Mouse (Mus musculus): ENCODE measurements around the gene Mgll. TPM values are rescaled to one million over a fixed set of nuclear protein-coding genes. Genes with fewer than 3 reads are reported as not detected.

Mgll gene
- 88.3 and 94.2 TPM in 2 replicates for polyA plus RNA-seq (2014; fragmentation: Nextera tagmentation; extraction: Ambion mirVana)

- no peaks in the 10 kb centered on the region for H3K27me3 ChIP-seq (replicated peaks; ENCODE audit: control insufficient read depth, insufficient read depth, low read length)
- ATAC-seq (replicated peaks; ENCODE audit: low FRiP score, low TSS enrichment, low read depth) (peak; percentile 81), DNase-seq (ENCODE audit: low spot score) (peak; percentile 79)
- H3K4me1 ChIP-seq (replicated peaks; ENCODE audit: control insufficient read depth, insufficient read depth, low read length) = peaks cover 14% of the 10 kb centered on the region
- peak within 1 kb of the TSS; percentile 96 for H3K4me2 ChIP-seq (ENCODE audit: low read length)
- 0 out of 2 replicates have a peak, but pooled peaks cover 4% of the 10 kb centered on the region for H3K36me3 ChIP-seq (ENCODE audit: control insufficient read depth, insufficient read depth, low read length)
- H3K4me3 ChIP-seq (ENCODE audit: low read depth, low read length) = peak within 1 kb of the TSS; percentile 69
- no peaks in the 10 kb centered on the region for H3K9me3 ChIP-seq (ENCODE audit: control insufficient read depth, low read length)
- peak within 1 kb of the TSS; percentile 73 for H3K9ac ChIP-seq (ENCODE audit: low read length)
- under 1% methylated on average over 95 of the region's 105 CpGs for WGBS
- peak within 1 kb of the TSS; percentile 71 for H3K27ac ChIP-seq (ENCODE audit: low read depth)
Measured at GRCm38 (mm10) chr6:88724313-88725195, at the start of gene Mgll. TSS of gene Mgll (plus strand) at chr6:88724412.

- H3K9me3 ChIP-seq (ENCODE audit: control insufficient read depth, low read length) = no peaks in the 10 kb centered on the region
- no peak overlapping the region for H3K4me2 ChIP-seq (ENCODE audit: low read length)
- H3K27ac ChIP-seq (ENCODE audit: low read depth) = no peak overlapping the region
- DNase-seq (ENCODE audit: low spot score) (no peak), ATAC-seq (replicated peaks; ENCODE audit: low FRiP score, low TSS enrichment, low read depth) (no peak)
- no peak overlapping the region for H3K9ac ChIP-seq (ENCODE audit: low read length)
- H3K4me3 ChIP-seq (ENCODE audit: low read depth, low read length) = no peak overlapping the region
- no peaks in the 10 kb centered on the region for H3K27me3 ChIP-seq (replicated peaks; ENCODE audit: control insufficient read depth, insufficient read depth, low read length)
- no peaks in the 10 kb centered on the region for H3K36me3 ChIP-seq (ENCODE audit: control insufficient read depth, insufficient read depth, low read length)
- 68% methylated on average over 2 of the region's 2 CpGs for WGBS
- no peaks in the 10 kb centered on the region for H3K4me1 ChIP-seq (replicated peaks; ENCODE audit: control insufficient read depth, insufficient read depth, low read length)
Measured at GRCm38 (mm10) chr6:88675815-88676214, 48.4 kb upstream of the Mgll start.

GRCm38 (mm10) chr6:88676753-88677736, 47.2 kb upstream of the Mgll start:
- Histone ChIP-seq H3K9me3 (ENCODE audit: control insufficient read depth, low read length) (no peaks in the 10 kb centered on the region), H3K36me3 (ENCODE audit: control insufficient read depth, insufficient read depth, low read length) (no peaks in the 10 kb centered on the region), H3K27ac (ENCODE audit: low read depth) (no peak overlapping the region), H3K9ac (ENCODE audit: low read length) (no peak overlapping the region), H3K4me1 (replicated peaks; ENCODE audit: control insufficient read depth, insufficient read depth, low read length) (no peaks in the 10 kb centered on the region), H3K4me3 (ENCODE audit: low read depth, low read length) (no peak overlapping the region), H3K4me2 (ENCODE audit: low read length) (no peak overlapping the region), H3K27me3 (replicated peaks; ENCODE audit: control insufficient read depth, insufficient read depth, low read length) (no peaks in the 10 kb centered on the region)
- 89% methylated on average over 6 of the region's 6 CpGs for whole genome bisulfite sequencing
- DNase-seq (ENCODE audit: low spot score) (no peak), ATAC-seq (replicated peaks; ENCODE audit: low FRiP score, low TSS enrichment, low read depth) (no peak)

GRCm38 (mm10) chr6:88677738-88678137, 46.5 kb upstream of the Mgll start:
- 73% methylated on average over 2 of the region's 2 CpGs for WGBS
- DNase-seq (ENCODE audit: low spot score) = no peak

GRCm38 (mm10) chr6:88681026-88681425, 43.2 kb upstream of the Mgll start:
- no peaks in the 10 kb centered on the region for H3K9me3 ChIP-seq (ENCODE audit: control insufficient read depth, low read length)
- H3K4me3 ChIP-seq (ENCODE audit: low read depth, low read length) = no peak overlapping the region
- WGBS = 87% methylated on average over 3 of the region's 3 CpGs
- no peak overlapping the region for H3K27ac ChIP-seq (ENCODE audit: low read depth)
- ATAC-seq (replicated peaks; ENCODE audit: low FRiP score, low TSS enrichment, low read depth) = no peak
- peaks cover 8% of the 10 kb centered on the region; the same call in 1 of the 2 replicates for H3K4me1 ChIP-seq (replicated peaks; ENCODE audit: control insufficient read depth, insufficient read depth, low read length)
- DNase-seq (ENCODE audit: low spot score) = no peak
- no peaks in the 10 kb centered on the region for H3K36me3 ChIP-seq (ENCODE audit: control insufficient read depth, insufficient read depth, low read length)
- H3K4me2 ChIP-seq (ENCODE audit: low read length) = no peak overlapping the region
- H3K9ac ChIP-seq (ENCODE audit: low read length) = no peak overlapping the region
- no peaks in the 10 kb centered on the region for H3K27me3 ChIP-seq (replicated peaks; ENCODE audit: control insufficient read depth, insufficient read depth, low read length)

More at GRCm38 (mm10) chr6:88677738-88678137, 46.5 kb upstream of the Mgll start:
- Histone ChIP-seq H3K4me1 (replicated peaks; ENCODE audit: control insufficient read depth, insufficient read depth, low read length) (no peaks in the 10 kb centered on the region; the same call in 1 of the 2 replicates), H3K4me3 (ENCODE audit: low read depth, low read length) (no peak overlapping the region), H3K9me3 (ENCODE audit: control insufficient read depth, low read length) (no peaks in the 10 kb centered on the region), H3K27ac (ENCODE audit: low read depth) (no peak overlapping the region), H3K4me2 (ENCODE audit: low read length) (no peak overlapping the region), H3K9ac (ENCODE audit: low read length) (no peak overlapping the region), H3K27me3 (replicated peaks; ENCODE audit: control insufficient read depth, insufficient read depth, low read length) (no peaks in the 10 kb centered on the region), H3K36me3 (ENCODE audit: control insufficient read depth, insufficient read depth, low read length) (no peaks in the 10 kb centered on the region)
- no peak for ATAC-seq (replicated peaks; ENCODE audit: low FRiP score, low TSS enrichment, low read depth)

- 30% methylated on average over 7 of the region's 7 CpGs for whole genome bisulfite sequencing
- no peak for ATAC-seq (replicated peaks; ENCODE audit: low FRiP score, low TSS enrichment, low read depth)
- no peak overlapping the region for H3K4me2 ChIP-seq (ENCODE audit: low read length)
- peak overlapping the region; percentile 36; the same call in 1 of the 2 replicates for H3K27ac ChIP-seq (ENCODE audit: low read depth)
- no peak for DNase-seq (ENCODE audit: low spot score)
- no peaks in the 10 kb centered on the region for H3K36me3 ChIP-seq (ENCODE audit: control insufficient read depth, insufficient read depth, low read length)
- no peaks in the 10 kb centered on the region for H3K9me3 ChIP-seq (ENCODE audit: control insufficient read depth, low read length)
- no peak overlapping the region for H3K4me3 ChIP-seq (ENCODE audit: low read depth, low read length)
- H3K9ac ChIP-seq (ENCODE audit: low read length) = no peak overlapping the region
- H3K27me3 ChIP-seq (replicated peaks; ENCODE audit: control insufficient read depth, insufficient read depth, low read length) = no peaks in the 10 kb centered on the region
- H3K4me1 ChIP-seq (replicated peaks; ENCODE audit: control insufficient read depth, insufficient read depth, low read length) = peaks cover 19% of the 10 kb centered on the region
Measured at GRCm38 (mm10) chr6:88683380-88684053, 40.7 kb upstream of the Mgll start.

GRCm38 (mm10) chr6:88688171-88688570, 36.0 kb upstream of the Mgll start:
- no peak overlapping the region for H3K4me2 ChIP-seq (ENCODE audit: low read length)
- 44% methylated on average over 11 of the region's 11 CpGs for WGBS
- H3K27ac ChIP-seq (ENCODE audit: low read depth) = peak overlapping the region; percentile 91

GRCm38 (mm10) chr6:88688712-88689111, 35.5 kb upstream of the Mgll start:
- 23% methylated on average over 3 of the region's 3 CpGs for WGBS
- ATAC-seq (replicated peaks; ENCODE audit: low FRiP score, low TSS enrichment, low read depth) = no peak
- no peaks in the 10 kb centered on the region for H3K27me3 ChIP-seq (replicated peaks; ENCODE audit: control insufficient read depth, insufficient read depth, low read length)
- DNase-seq (ENCODE audit: low spot score) = no peak
- H3K27ac ChIP-seq (ENCODE audit: low read depth) = peak overlapping the region; percentile 91
- no peak overlapping the region for H3K4me3 ChIP-seq (ENCODE audit: low read depth, low read length)
- H3K36me3 ChIP-seq (ENCODE audit: control insufficient read depth, insufficient read depth, low read length) = no peaks in the 10 kb centered on the region
- H3K4me1 ChIP-seq (replicated peaks; ENCODE audit: control insufficient read depth, insufficient read depth, low read length) = peaks cover 21% of the 10 kb centered on the region
- no peak overlapping the region for H3K9ac ChIP-seq (ENCODE audit: low read length)
- H3K4me2 ChIP-seq (ENCODE audit: low read length) = no peak overlapping the region
- H3K9me3 ChIP-seq (ENCODE audit: control insufficient read depth, low read length) = no peaks in the 10 kb centered on the region

More at GRCm38 (mm10) chr6:88688171-88688570, 36.0 kb upstream of the Mgll start:
- ATAC-seq (replicated peaks; ENCODE audit: low FRiP score, low TSS enrichment, low read depth) (no peak), DNase-seq (ENCODE audit: low spot score) (no peak)
- H3K4me3 ChIP-seq (ENCODE audit: low read depth, low read length) = no peak overlapping the region
- no peaks in the 10 kb centered on the region for H3K27me3 ChIP-seq (replicated peaks; ENCODE audit: control insufficient read depth, insufficient read depth, low read length)
- no peaks in the 10 kb centered on the region for H3K36me3 ChIP-seq (ENCODE audit: control insufficient read depth, insufficient read depth, low read length)
- H3K9me3 ChIP-seq (ENCODE audit: control insufficient read depth, low read length) = no peaks in the 10 kb centered on the region
- H3K9ac ChIP-seq (ENCODE audit: low read length) = no peak overlapping the region
- peaks cover 22% of the 10 kb centered on the region for H3K4me1 ChIP-seq (replicated peaks; ENCODE audit: control insufficient read depth, insufficient read depth, low read length)

Measured in intestine, embryonic 14.5 days (tissue).